Mouse (Mus musculus) mouse embryonic stem cell (cell line): ENCODE results near the gene Ehmt2.

Experiments used
- in situ Hi-C, 2 experiments: fragments of 300-500 bp; cut with MboI; formaldehyde crosslinking; loops; 1 replicate in 1 of 2; 3 replicates in 1 of 2; pipeline ENCODE4 v1.14.3; 2019 to 2020; ENCODE audit warnings: low sequenced_read_pairs in 2 of 2, low pct_unique_long_range_greater_than_20kb in 1 of 2, mixed read lengths in 1 of 2; ENCODE audit not compliant: unreplicated experiment in 1 of 2

Ehmt2 gene

GRCm38 (mm10) chr17:34960702-34961493 is 62.6 kb downstream of the Ehmt2 start:
- in situ Hi-C loops = no loop called here

GRCm38 (mm10) chr17:34962125-34962524 is 63.9 kb downstream of the Ehmt2 start:
- in situ Hi-C loops = no loop called here

DNA sequence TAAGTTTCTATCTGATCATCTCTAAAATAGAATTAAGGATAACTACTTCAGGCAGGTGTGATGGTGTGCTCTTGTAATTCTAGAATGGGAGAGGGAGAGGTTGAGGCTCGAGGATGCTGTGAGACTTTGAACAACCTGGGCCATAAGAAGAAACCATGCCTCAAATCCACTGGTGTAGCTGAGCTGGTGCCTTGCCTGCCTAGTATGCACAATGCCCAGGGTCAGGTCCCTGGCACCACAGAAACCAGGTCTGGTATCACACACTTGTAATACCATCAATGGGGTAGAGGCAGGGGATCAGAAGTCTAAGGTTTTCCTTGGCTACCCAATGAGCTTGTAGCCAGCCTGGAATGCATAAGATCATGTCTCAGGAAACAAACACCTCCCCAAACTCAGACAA is 64.6 kb downstream of the Ehmt2 start:
- in situ Hi-C loops = no loop called here
